28 mouse cellular contexts compared by ENCODE assay signal in the genomic region with DNA sequence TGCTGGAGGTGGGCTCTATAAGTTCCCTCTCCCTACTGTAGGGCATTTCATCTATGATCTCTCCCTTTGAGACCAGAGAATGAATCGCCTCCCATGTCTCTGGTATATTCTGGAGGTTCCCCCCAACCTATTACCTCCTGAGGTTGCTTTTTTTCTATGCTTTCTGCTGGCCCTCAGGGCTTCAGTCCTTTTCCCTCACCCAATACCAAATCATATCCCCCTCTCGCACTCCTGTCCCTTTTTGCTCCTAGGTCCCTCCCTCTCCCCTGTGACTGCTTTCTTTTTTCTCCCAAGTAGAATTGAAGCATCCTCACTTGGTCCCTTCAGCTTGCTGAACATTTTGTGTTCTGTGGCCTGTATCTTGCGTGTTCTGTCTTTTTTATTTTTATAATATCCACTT.
"Had no signal": no experiment of that assay in that cellular context is flagged by ENCODE, and none has a peak within 500 bp of the region (broad histone marks: within the 10 kb centered on the region; RNA-seq: fewer than 3 reads in every experiment).

No protein-coding gene starts in this region.

- DNase-seq: cerebellum, adult 2 months; cerebellum, adult 8-10 months; cerebellum, adult 9-10 months; cerebellum, adult 9-11 months; cerebellum, postnatal 10 days; cerebellum, postnatal 14 days; cerebellum, postnatal 25 days; cerebellum, postnatal 36 days; embryo, embryonic 11 days; forebrain, postnatal 0 days; gastrocnemius, adult 2 months; gastrocnemius, postnatal 10 days; gastrocnemius, postnatal 14 days; gastrocnemius, postnatal 25 days; gastrocnemius, postnatal 36 days; heart, adult 18-20 months; heart, adult 2 months had no signal

- H3K4me1 ChIP-seq: embryonic facial prominence, embryonic 10.5 days; embryonic facial prominence, embryonic 12.5 days; embryonic facial prominence, embryonic 13.5 days; embryonic facial prominence, embryonic 15.5 days; forebrain, embryonic 10.5 days; forebrain, embryonic 12.5 days; forebrain, embryonic 13.5 days; forebrain, embryonic 15.5 days had no signal

- H3K36me3 ChIP-seq: embryonic facial prominence, embryonic 10.5 days; embryonic facial prominence, embryonic 12.5 days; embryonic facial prominence, embryonic 13.5 days; embryonic facial prominence, embryonic 15.5 days; forebrain, embryonic 10.5 days; forebrain, embryonic 12.5 days; forebrain, embryonic 15.5 days had no signal

- ATAC-seq: forebrain, embryonic 13.5 days; forebrain, embryonic 14.5 days; forebrain, embryonic 15.5 days; forebrain, embryonic 16.5 days; forebrain, postnatal 0 days had no signal

- H3K4me3 ChIP-seq: embryonic facial prominence, embryonic 10.5 days; embryonic facial prominence, embryonic 12.5 days; embryonic facial prominence, embryonic 13.5 days; embryonic facial prominence, embryonic 15.5 days; erythroblast, embryonic 14.5 days; forebrain, embryonic 10.5 days; forebrain, embryonic 12.5 days; forebrain, embryonic 13.5 days; forebrain, embryonic 15.5 days; gastrocnemius, adult 2 months; heart, adult 2 months had no signal

- H3K9ac ChIP-seq: embryonic facial prominence, embryonic 12.5 days; embryonic facial prominence, embryonic 13.5 days; embryonic facial prominence, embryonic 15.5 days; forebrain, embryonic 12.5 days; forebrain, embryonic 13.5 days; forebrain, embryonic 15.5 days; forebrain, postnatal 0 days had no signal

- H3K9me3 ChIP-seq: embryonic facial prominence, embryonic 10.5 days; embryonic facial prominence, embryonic 12.5 days; embryonic facial prominence, embryonic 13.5 days; embryonic facial prominence, embryonic 15.5 days; forebrain, embryonic 10.5 days; forebrain, embryonic 12.5 days; forebrain, embryonic 13.5 days; forebrain, embryonic 15.5 days had no signal

- H3K27ac ChIP-seq: embryonic facial prominence, embryonic 10.5 days; embryonic facial prominence, embryonic 12.5 days; embryonic facial prominence, embryonic 13.5 days; embryonic facial prominence, embryonic 15.5 days; forebrain, embryonic 10.5 days; forebrain, embryonic 12.5 days; forebrain, embryonic 13.5 days; forebrain, embryonic 15.5 days; gastrocnemius, adult 2 months; heart, adult 2 months had no signal

- H3K4me2 ChIP-seq: embryonic facial prominence, embryonic 12.5 days; embryonic facial prominence, embryonic 13.5 days; embryonic facial prominence, embryonic 15.5 days; forebrain, embryonic 12.5 days; forebrain, embryonic 13.5 days; forebrain, embryonic 15.5 days had no signal

- H3K27me3 ChIP-seq: embryonic facial prominence, embryonic 12.5 days; embryonic facial prominence, embryonic 13.5 days; embryonic facial prominence, embryonic 15.5 days; forebrain, embryonic 12.5 days; forebrain, embryonic 13.5 days; forebrain, embryonic 15.5 days had no signal
